Mouse (Mus musculus) common myeloid progenitor, adult 5-6 weeks (primary cell): ENCODE data around the gene Nfkb1. TPM values are rescaled to one million over a fixed set of nuclear protein-coding genes. Genes with fewer than 3 reads are reported as not detected.

Source experiments
- ATAC-seq: replicated peaks from 2 replicates; pipeline ENCODE4 v1.8.0; 2016; ENCODE audit warnings: low read depth, mild to moderate bottlenecking, moderate TSS enrichment, inconsistent platforms; ENCODE audit not compliant: poor library complexity, severe bottlenecking
- total RNA-seq: library from RNA; stranded (forward); fragments of 200-1000, 187-1606 nt; gene quantifications from 2 replicates; pipeline ENCODE4 v1.2.3, GENCODE M21; 2017

Nfkb1 gene
- total RNA-seq, 1 experiment from 2014 or later, result 121 TPM

DNA sequence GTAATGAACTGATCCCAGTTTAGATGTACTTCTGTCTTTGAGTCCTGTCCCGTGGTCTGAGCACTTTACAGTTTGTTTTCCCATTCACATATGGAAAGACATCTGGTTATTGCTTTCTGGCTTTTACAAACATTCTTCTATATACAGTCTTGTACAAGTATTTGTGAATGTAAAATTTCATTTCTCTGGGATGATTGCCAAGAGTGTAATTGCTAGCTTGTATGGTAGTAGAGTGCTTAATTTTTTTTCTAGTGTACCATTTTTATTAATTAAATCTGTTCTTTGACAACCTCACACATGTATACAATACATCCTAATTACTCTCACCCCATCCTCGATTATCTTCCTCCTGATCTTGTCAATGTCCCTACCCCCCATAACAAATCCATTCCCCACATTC, 12.0 kb upstream of the Nfkb1 start:
- ATAC-seq, result no peak

GRCm38 (mm10) chr3:135702658-135703057, 11.3 kb upstream of the Nfkb1 start:
- ATAC-seq, result no peak

DNA sequence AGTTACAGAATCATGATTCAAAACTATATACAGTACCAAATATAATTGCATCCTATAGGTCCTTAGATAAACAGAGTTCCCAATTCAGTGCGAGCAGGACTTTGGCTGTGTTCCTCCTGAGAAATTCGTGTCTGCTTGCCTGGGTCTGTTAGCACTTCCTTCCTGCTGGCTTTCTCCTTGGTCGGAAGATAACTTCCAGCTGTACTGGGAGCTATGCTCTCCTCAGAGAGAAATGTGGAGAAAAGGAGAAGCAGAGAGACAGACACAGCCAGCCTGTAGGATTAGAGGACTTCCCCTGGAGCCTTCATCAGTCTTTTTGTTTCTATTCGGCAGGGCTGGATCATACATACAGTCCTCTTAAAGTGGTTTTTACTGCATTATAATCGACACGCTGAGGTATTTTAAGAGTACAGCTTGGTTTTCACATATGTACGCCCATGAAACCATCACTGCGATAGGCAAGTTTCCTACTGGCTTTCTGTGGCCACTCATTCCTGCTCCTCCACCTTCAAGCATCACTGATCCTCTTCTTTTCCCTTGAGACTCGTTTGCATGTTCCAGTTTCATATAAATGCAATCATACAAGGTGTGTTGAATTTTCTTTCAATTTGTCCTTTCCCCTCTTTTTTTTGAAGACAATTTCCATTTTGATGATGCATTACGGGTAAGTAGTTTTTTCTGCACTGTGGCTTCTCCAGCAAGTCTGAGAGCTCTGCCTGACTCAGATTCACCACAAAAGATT, 8.3 kb upstream of the Nfkb1 start:
- peak; percentile 40; the same call in 1 of the 2 replicates for ATAC-seq

DNA sequence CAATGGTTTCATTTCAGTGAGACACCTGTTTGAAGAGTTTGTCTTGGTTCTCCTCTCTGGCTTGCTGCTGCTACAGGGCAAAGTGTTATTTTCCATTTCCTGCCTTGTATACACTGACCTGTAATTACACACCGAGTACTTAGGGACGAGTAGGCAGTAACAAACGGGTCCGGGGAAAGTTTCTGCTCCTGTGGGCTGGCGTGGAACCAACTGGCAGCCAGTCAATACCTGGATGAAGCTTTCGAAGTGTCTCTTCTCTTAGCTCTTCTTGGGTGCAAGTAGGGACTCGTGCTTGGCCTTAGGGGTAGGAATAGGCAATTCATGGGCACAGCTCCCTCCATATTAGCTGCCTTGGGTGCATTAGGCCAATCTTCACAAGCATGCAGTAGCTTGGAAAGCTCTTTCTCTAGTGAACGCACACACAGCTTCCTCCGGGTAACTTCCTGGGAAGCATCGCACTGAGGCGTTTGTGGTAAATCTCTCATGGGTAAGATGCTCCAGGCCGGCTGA, 7.2 kb upstream of the Nfkb1 start:
- no peak for ATAC-seq

- ATAC-seq, result peak; percentile 72
These were observed 4.9 kb upstream of the Nfkb1 start for GRCm38 (mm10) chr3:135696262-135696661.

GRCm38 (mm10) chr3:135692999-135693398, 1.7 kb upstream of the Nfkb1 start:
- no peak; the same call in 1 of the 2 replicates for ATAC-seq

DNA sequence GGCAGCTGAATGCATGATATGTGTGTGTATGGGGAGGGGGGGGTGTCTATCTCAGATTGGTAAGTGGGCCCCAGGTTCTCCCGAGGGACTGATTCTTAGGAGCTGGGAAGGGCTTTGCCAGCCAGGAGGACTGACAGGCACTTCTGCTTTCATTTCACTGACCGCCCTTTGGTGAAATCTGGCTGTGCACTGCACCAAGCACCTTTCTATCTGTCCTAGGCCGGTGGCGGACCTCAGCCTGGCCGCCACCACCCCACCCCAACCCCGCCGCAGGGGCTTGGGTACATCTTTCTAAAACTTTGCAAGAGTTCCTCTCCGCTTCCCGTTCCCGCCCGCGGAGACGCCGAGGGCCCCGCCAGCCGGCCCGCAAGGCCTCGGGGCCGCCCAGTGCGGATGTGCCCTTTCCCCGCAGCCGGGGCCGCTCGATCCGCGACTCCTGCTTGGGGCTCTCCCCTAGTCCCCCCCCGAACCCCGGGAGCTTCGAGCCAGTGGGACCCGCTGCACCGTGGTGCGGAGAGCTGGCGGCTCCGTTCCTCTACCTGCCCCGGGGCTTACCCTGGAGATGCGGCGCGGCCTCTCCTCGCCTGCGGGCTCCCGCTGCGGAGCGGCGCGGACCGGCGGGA, 668 bp downstream of the Nfkb1 start:
- ATAC-seq, result peak; percentile 22

GRCm38 (mm10) chr3:135689773-135690567, 1.4 kb downstream of the Nfkb1 start:
- no peak for ATAC-seq

- 0 out of 2 replicates have a peak, but pooled peaks have one; percentile 7 for ATAC-seq
These were observed 2.2 kb downstream of the Nfkb1 start for GRCm38 (mm10) chr3:135688970-135689772.

DNA sequence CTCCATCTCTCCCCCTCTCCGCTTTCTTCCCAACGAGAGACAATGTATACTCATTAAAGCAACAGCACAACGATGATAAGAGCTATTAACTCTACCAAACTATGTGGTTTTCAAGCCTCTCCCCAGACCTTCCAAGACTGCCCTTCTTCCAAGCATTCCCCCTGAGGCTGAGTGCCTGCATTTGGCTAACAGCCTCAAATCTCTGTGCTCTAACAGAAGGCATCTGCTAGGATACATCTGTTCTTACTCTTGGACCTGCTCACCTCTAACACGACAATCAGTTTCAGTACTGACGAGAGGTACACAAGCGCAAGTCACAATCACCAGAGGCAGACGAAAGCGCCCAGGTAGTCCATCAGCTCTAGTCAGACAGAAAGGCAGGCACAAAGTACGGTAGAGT, 3.4 kb downstream of the Nfkb1 start:
- ATAC-seq, result no peak

DNA sequence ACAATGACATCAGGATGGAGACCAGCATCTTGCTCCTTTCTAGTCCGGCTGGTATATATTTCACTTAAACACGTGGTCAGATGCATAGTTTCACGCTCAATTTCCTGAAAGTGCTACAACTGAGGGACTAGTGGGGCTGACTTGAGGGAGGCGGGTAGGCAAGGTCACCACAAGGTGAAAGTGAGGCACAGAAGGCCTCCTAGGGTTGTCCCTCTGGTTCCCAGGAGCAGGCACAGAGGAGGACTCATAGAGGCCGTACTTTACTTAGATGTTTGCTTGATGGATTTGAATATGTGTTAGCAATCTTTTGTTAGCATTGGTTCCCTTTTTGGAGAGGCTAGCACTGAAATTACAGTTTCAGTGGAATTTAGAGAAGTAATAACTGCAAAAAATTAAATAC, 4.9 kb downstream of the Nfkb1 start:
- ATAC-seq, result peak; percentile 36

GRCm38 (mm10) chr3:135683275-135683674, 8.1 kb downstream of the Nfkb1 start:
- ATAC-seq, result peak; percentile 41

DNA sequence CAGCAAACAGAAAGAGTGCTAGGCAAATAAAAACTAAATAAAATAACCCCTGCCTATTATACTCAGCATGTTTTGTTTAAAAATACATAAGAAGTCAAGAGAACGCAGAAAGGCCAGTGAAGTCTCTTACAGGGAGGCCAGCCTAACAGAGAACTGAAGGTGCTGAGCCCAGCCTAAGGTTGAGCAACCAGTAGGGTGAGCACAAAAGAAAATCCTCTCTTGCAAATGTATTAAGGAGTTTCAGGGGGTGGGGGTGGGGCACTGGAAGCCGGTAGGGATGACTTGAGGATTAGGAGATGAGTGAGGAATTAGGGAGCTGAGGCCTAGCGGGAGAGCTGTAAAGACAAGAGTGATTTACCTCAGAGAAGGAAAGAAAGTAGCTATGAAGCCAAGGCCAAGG, 9.1 kb downstream of the Nfkb1 start:
- no peak for ATAC-seq

DNA sequence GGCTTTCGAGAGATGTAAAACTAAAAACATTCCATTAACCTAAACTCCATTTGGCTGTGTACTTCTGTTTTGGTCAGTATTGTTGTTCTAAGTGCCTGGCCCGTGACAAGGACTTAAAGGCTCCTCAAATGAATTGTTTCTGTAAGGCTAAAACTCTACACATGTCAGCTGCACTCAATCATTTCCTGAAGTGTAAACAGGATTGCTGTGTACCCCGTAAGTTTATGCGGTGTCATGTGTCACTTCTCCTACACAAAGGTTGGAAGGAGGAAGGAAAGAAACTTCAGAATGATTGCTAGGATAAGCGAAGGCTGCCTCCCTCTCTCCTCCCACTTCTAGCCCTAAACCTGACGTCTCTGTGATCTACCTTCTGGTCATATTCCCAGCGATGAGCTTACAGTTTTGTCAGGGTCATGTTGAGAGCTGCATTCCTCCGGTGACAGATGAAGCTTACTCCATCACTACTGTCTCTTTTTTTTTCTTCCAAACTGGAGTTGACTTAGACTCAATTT, 10.0 kb downstream of the Nfkb1 start:
- ATAC-seq, result peak; percentile 41

GRCm38 (mm10) chr3:135680213-135680843, 11.0 kb downstream of the Nfkb1 start:
- ATAC-seq, result no peak

DNA sequence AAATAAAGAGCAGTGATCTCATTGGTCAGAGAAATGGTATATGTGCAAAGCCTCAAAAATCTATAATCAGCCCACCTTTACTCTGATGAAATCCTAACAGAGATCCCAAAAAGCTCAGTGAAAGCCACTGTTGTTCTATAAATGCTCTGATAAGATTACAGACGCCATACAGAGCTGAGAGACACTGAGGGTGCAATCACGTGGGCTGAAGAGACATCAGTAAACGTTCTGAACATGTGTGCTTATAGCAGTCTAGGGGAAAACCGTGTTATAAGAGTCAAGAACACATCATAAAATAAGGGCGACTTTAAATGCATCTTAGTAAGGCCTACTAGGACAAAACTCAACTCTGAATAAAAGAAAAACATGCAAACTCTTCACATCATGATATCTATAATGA, 14.3 kb downstream of the Nfkb1 start:
- no peak for ATAC-seq

- no peak for ATAC-seq
These were observed 15.0 kb downstream of the Nfkb1 start for GRCm38 (mm10) chr3:135676364-135676763.

DNA sequence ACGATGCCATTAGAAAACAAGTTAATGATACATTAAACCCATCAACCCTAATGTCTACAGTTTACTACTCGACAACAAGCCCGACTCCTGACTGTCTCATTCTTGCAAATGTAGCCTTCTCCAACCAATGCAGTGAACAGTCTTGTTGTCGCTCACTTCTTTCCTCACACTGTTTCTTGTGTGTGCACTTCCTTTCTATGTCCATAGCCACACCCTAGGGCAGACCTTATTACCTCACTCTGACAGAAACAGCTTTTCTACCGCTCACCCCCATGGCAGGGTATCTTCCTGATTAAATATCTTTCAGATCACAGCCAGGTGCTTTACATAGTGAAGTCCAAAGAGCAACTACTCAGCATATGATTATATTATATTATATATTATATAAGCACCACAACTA, 15.9 kb downstream of the Nfkb1 start:
- ATAC-seq, result no peak

- ATAC-seq, result no peak
These were observed 16.5 kb downstream of the Nfkb1 start for GRCm38 (mm10) chr3:135674716-135675392.
